Mouse (Mus musculus) limb, embryonic 14.5 days (tissue): ENCODE results near the gene Epb41. TPM values are rescaled to one million over a fixed set of nuclear protein-coding genes. Genes with fewer than 3 reads are reported as not detected.
A peak's percentile ranks its signal among the peaks of the same experiment; 100 is the strongest.

Experiments used
- ATAC-seq: fragments of 200-750 bp; cut with Nextera tagmentation; 2 replicates; pipeline ENCODE4 v1.8.0; 2017; ENCODE audit warnings: low read depth, moderate number of reproducible peaks, moderate TSS enrichment; ENCODE audit not compliant: low FRiP score
- DNase-seq: peaks from one replicate; pipeline ENCODE4 v3.0.0-alpha.2; 2015; ENCODE audit warnings: low spot score
- H3K27ac ChIP-seq: fragments of 300-500 bp; sonication (generic); replicated peaks from 2 replicates; pipeline ENCODE4 v1.5.1; 2014; ENCODE audit warnings: low read depth, mild to moderate bottlenecking, low read length, moderate library complexity, mixed read lengths
- H3K27me3 ChIP-seq: fragments of 300-500 bp; sonication (generic); 2 replicates; pipeline ENCODE4 v1.6.1; 2014; ENCODE audit warnings: low read length, mixed read lengths; ENCODE audit not compliant: control insufficient read depth, insufficient read depth
- H3K36me3 ChIP-seq: fragments of 300-500 bp; sonication (generic); 2 replicates; pipeline ENCODE4 v1.6.1; 2014; ENCODE audit warnings: mild to moderate bottlenecking, low read length, moderate library complexity, mixed read lengths; ENCODE audit not compliant: control insufficient read depth, insufficient read depth
- H3K4me1 ChIP-seq: fragments of 300-500 bp; sonication (generic); 2 replicates; pipeline ENCODE4 v1.6.1; 2014; ENCODE audit warnings: antibody characterized with exemption, low read length, mixed read lengths; ENCODE audit not compliant: control insufficient read depth, insufficient read depth
- H3K4me2 ChIP-seq: fragments of 300-500 bp; sonication (generic); replicated peaks from 2 replicates; pipeline ENCODE4 v1.6.1; 2014; ENCODE audit warnings: low read depth, mild to moderate bottlenecking, low read length, moderate library complexity; ENCODE audit not compliant: severe bottlenecking
- H3K4me3 ChIP-seq: fragments of 300-500 bp; sonication (generic); replicated peaks from 2 replicates; pipeline ENCODE4 v1.5.1; 2014; ENCODE audit warnings: low read length
- H3K9ac ChIP-seq: fragments of 300-500 bp; sonication (generic); 2 replicates; pipeline ENCODE4 v1.6.1; 2014; ENCODE audit warnings: mild to moderate bottlenecking, low read depth, low read length, moderate library complexity; ENCODE audit not compliant: severe bottlenecking
- H3K9me3 ChIP-seq: fragments of 300-500 bp; sonication (generic); 2 replicates; pipeline ENCODE4 v1.6.1; 2016; ENCODE audit warnings: low read length; ENCODE audit not compliant: control insufficient read depth
- POLR2A ChIP-seq: fragments of 200-500 bp; IDR thresholded peaks from 2 replicates; pipeline ENCODE4 v1.8.0; 2012; ENCODE audit warnings: inconsistent platforms, mild to moderate bottlenecking, moderate library complexity, borderline replicate concordance; ENCODE audit not compliant: insufficient read depth, insufficient read length; ENCODE audit errors: extremely low read depth
- WGBS: fragments of 180-500 bp; shearing (Covaris S2); extraction: QIAGEN DNeasy Blood & Tissue Kit; methylation state at CpG from one replicate; pipeline ENCODE4 v1.1.7; 2014; 5-methylcytosine and 5-hydroxymethylcytosine counted together
- polyA plus RNA-seq, 2 experiments: library from polyadenylated mRNA; depleted of rRNA in 1 of 2; stranded (reverse) in 1 of 2; unstranded in 1 of 2; fragments of >200 nt; fragmentation: Nextera tagmentation in 1 of 2; extraction: Ambion mirVana in 1 of 2; gene quantifications; 2 replicates each; pipeline versions ENCODE4 v1.2.1 to v1.2.3; 2012 to 2014

Gene Epb41
- polyA plus RNA-seq, 2 experiments = 60.6 to 76.4 TPM

DNA sequence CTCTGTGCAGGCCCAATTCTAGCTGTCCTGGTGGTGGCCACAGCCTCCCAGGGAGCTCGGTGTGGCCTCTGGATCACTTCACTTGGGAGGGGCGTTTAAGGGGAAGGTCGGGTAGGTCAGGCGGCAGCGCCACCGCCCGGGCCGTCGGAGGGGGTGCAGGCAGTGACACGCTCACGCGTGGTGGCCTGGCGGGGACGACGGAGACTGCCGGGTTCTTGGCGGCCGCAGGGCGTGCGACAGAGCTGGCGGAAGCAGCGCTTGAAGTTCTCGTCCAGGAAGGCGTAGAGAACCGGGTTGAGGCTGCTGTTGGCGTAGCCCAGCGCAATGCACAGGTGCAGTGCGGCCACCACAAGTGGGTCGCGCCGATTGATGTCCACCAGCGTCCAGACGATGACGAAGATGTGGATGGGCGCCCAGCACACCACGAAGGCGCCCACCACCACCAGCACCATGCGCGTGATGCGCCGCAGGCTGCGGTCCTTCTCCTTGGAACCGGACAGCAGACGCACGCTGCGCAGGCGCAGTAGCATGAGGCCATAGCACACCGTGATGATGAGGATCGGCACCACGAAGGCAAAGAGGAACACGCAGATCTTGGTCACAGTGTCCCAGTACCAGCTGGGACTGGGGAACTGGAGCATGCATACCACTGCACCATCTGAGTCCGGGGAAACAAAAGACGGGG, 38.4 kb upstream of the Epb41 start:
- no peaks in the 10 kb centered on the region for H3K36me3 ChIP-seq
- TF ChIP-seq POLR2A = no peak
- ATAC-seq (no peak), DNase-seq (no peak)
- no peaks in the 10 kb centered on the region for H3K4me1 ChIP-seq
- H3K4me2 ChIP-seq = peak overlapping the region; percentile 49
- H3K27me3 ChIP-seq = 0 out of 2 replicates have a peak, but pooled peaks cover 4% of the 10 kb centered on the region
- 34% methylated on average over 48 of the region's 53 CpGs for WGBS
- H3K4me3 ChIP-seq = peak overlapping the region; percentile 26
- no peak overlapping the region for H3K27ac ChIP-seq
- 0 out of 2 replicates have a peak overlapping the region, but pooled peaks have one; percentile 12 for H3K9ac ChIP-seq
- H3K9me3 ChIP-seq = no peaks in the 10 kb centered on the region

GRCm38 (mm10) chr4:132111227-132111626, 36.1 kb upstream of the Epb41 start:
- Histone ChIP-seq H3K4me3 (no peak overlapping the region), H3K4me1 (no peaks in the 10 kb centered on the region), H3K9ac (no peak overlapping the region), H3K4me2 (no peak overlapping the region), H3K27me3 (0 out of 2 replicates have a peak, but pooled peaks cover 4% of the 10 kb centered on the region), H3K36me3 (no peaks in the 10 kb centered on the region), H3K9me3 (no peaks in the 10 kb centered on the region), H3K27ac (no peak overlapping the region)
- WGBS = 84% methylated on average over 4 of the region's 4 CpGs
- no peak for TF ChIP-seq POLR2A
- no peak for DNase-seq
- no peak for ATAC-seq

- TF ChIP-seq POLR2A = no peak
- no peak overlapping the region for H3K4me2 ChIP-seq
- H3K9me3 ChIP-seq = no peaks in the 10 kb centered on the region
- no peaks in the 10 kb centered on the region for H3K4me1 ChIP-seq
- no peak overlapping the region for H3K9ac ChIP-seq
- DNase-seq = no peak
- H3K36me3 ChIP-seq = no peaks in the 10 kb centered on the region
- H3K4me3 ChIP-seq = no peak overlapping the region
- H3K27me3 ChIP-seq = no peaks in the 10 kb centered on the region
- no peak overlapping the region for H3K27ac ChIP-seq
- ATAC-seq = no peak
- 97% methylated on average over 7 of the region's 7 CpGs for WGBS
Observed at GRCm38 (mm10) chr4:132108221-132108620, 33.1 kb upstream of the Epb41 start.

DNA sequence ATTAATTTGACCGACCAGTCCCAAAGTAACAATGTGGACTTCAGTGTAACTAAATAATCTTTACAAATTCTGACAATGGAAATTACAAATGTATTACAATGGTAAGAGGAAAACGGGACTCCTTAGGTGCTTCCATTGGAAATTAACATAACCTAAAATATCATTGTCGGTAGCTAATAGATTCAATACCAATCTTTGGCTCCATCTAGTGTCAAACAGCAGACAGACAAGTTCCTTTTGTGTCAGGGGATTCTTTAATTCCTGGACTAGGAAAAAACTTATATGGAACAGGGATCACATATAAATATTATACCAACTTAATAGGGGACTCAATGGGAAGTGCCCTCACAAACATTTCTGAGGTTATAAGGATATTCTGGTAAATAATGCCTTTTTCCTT, 26.0 kb upstream of the Epb41 start:
- Histone ChIP-seq H3K9ac (no peak overlapping the region), H3K9me3 (no peaks in the 10 kb centered on the region), H3K36me3 (no peaks in the 10 kb centered on the region), H3K4me2 (no peak overlapping the region), H3K27ac (no peak overlapping the region), H3K4me1 (no peaks in the 10 kb centered on the region), H3K4me3 (no peak overlapping the region), H3K27me3 (no peaks in the 10 kb centered on the region)
- no peak for TF ChIP-seq POLR2A
- WGBS = 50% methylated on average over 3 of the region's 3 CpGs
- no peak for DNase-seq
- no peak for ATAC-seq

- DNase-seq (no peak), ATAC-seq (no peak)
- 77% methylated on average over 5 of the region's 5 CpGs for WGBS
- Histone ChIP-seq H3K9me3 (no peaks in the 10 kb centered on the region), H3K4me2 (no peak overlapping the region), H3K4me1 (no peaks in the 10 kb centered on the region), H3K27me3 (no peaks in the 10 kb centered on the region), H3K36me3 (no peaks in the 10 kb centered on the region), H3K4me3 (no peak overlapping the region), H3K27ac (no peak overlapping the region), H3K9ac (no peak overlapping the region)
- TF ChIP-seq POLR2A = no peak
Observed at GRCm38 (mm10) chr4:132099548-132099947, 24.4 kb upstream of the Epb41 start.

DNA sequence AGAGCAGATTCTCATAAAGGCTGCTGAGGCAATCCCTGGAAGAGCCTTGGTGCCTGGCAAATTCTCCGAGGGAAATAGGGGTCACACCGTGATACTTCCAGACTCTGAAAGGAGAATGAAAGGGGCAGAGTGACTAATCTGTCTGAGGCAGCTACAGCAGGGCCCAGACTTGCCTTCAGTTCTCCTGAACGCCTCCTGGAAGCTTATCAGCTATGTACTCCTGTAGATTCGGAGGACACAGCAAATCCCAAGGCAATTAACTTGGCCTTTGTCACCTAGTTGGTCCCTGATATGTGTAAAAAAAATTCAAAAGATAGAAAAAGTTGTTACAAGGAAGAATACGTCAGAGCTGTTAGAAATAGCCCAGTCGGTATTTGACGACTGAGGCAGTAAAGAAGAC, 19.9 kb upstream of the Epb41 start:
- H3K36me3 ChIP-seq = no peaks in the 10 kb centered on the region
- no peak overlapping the region for H3K4me3 ChIP-seq
- no peak overlapping the region for H3K9ac ChIP-seq
- H3K9me3 ChIP-seq = no peaks in the 10 kb centered on the region
- ATAC-seq (no peak), DNase-seq (no peak)
- no peak overlapping the region for H3K4me2 ChIP-seq
- 76% methylated on average over 7 of the region's 7 CpGs for WGBS
- no peak for TF ChIP-seq POLR2A
- no peaks in the 10 kb centered on the region for H3K4me1 ChIP-seq
- no peak overlapping the region for H3K27ac ChIP-seq
- no peaks in the 10 kb centered on the region for H3K27me3 ChIP-seq
